Mouse (Mus musculus) thymus, postnatal 36 days (tissue): ENCODE measurements around the gene Mtfmt.

ENCODE experiments used
- DNase-seq, 2 experiments: peaks; one replicate each; pipeline ENCODE4 v3.0.0; 2022; ENCODE audit warnings: mixed read lengths in 2 of 2

The Mtfmt gene

GRCm38 (mm10) chr9:65428003-65428402 lies 7.6 kb upstream of the Mtfmt start:
- no peak for DNase-seq

DNA sequence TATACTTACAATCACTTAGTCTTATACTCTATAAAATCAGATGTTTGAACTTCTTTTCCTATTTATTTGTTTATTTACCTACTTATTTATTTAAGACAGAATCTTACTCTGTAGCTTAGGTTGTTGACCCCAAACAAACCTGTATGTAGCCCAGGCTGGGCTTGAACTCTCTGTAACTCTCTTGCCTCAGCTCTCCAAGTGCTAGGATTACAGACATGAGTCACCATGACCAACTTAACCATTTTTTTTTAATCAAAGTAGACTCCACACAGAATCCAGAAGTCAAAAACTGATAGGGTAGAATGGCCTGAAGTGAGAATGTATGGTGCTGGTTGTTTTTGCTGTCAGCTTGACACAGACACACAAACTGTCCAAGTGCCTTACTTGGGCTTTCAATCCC lies 5.2 kb upstream of the Mtfmt start:
- no peak for DNase-seq

DNA sequence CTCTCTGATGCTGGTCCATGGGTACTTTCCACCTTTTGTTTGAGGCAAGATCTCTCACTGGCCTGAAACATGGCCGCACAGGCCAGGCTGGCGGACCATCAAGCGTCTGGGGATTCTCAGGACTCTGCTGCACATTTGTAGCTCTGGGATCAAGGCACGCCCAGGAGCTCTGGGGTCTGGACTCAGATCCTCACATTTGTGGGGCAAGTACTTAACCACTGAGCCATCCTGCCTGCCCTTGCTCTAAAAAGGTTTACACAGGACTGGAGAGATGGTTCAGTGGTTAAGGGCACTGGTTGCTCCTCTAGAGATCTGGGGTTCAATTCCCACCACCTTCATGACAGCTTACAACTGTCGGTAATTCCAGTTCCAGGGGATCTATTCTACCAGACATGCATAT lies 4.7 kb upstream of the Mtfmt start:
- DNase-seq, result no peak

DNA sequence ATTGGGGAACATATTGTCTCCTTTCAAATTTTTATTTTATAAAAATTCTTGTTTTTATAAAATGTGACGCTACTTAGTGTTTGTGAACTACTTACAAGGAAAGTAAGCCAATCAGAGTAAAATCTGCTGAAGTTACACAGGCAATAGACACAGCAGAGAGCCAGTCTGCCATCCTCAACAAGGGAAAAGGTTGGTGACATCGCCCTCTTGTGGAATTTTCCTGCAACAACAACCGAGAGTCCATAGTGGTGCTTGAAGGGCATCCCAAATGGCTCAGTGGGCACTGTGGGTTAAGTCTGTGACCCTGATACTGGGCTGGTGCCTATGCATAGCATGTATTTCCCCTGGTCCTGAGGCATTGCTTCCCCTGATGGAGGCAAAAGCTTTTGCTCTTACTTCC lies 3.3 kb upstream of the Mtfmt start:
- DNase-seq, result peak; percentile 74 to 76

DNA sequence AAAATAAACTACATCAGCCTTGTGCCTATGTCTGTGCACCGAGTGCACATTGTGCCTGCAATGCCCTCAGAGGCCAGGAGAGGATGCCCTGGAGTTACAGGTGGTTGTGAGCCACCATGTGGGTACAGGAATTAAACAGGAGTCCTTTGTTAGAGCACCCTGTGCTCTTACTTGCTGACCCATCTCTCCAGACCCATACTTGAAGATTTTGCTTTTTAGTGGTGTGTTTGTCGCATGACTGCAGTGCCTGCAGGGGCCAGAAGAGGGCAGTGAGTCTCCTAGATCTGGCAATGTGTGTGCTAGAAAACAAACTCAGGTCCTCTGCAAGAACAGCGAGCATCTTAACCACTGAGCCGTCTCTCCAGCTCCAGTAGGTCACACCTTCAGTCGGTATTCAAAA lies 1.4 kb upstream of the Mtfmt start:
- DNase-seq, result peak; percentile 63 to 69

DNA sequence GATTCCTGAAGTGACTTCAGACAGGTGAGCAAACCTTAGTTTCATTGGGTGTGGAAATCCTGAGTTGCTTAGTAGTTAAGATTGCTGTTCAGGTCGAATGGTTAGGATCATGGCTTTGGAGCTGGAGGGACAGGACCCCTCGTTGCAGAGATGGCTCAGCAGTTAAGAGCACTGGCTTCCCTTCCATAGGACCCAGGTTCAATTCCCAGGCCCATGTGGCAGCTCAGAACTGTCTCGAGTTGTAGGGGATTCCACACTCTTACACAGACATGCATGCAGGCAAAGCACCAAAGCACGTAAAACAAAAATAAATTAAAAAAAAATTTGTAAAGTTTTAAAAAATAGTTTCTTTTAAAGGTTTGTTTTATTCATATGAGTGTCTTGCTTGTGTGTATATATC lies 371 bp upstream of the Mtfmt start:
- DNase-seq, result peak in 1 of 2 experiments; percentile 16

GRCm38 (mm10) chr9:65444692-65445091 lies 9.1 kb downstream of the Mtfmt start:
- DNase-seq, result no peak

GRCm38 (mm10) chr9:65447951-65448350 lies 12.4 kb downstream of the Mtfmt start:
- DNase-seq, result no peak

DNA sequence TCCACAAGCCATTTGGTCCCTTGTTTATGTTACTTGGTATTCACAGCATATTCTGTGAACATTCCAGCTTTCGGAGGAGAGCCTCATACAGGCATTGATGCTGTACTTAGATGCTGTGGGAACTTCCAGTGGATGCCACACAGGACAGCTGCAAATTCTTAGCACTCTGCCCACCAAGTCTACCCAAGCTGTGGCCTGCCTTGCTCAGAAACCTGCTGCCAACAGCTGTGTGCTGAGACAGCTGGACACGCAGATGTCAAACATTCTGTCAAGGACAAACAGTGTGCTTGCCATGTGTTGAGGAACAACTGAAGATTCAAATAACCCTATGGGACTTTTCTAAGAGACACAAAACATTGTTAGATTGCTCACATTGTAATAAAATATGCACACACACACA lies 23.4 kb downstream of the Mtfmt start:
- no peak for DNase-seq

DNA sequence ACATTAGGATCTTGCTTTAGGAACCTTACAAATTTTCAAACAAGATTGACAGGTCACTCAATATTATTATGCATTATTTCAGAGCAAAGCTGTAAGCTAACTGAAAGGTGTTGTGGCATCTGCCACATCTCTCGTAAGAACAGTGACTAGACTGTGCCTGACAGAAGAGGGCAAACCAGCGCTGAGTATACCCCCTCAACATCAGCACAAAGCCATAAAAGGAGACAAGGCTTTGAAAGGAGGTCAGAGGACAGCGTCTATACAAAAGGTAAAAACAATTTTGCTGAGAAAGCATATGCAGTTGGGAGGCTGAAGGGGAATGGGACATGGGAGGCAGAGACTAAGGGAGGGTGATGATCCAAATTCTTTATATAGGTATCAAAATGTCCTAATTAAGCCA lies 24.6 kb downstream of the Mtfmt start:
- no peak for DNase-seq

GRCm38 (mm10) chr9:65460732-65461442 lies 25.3 kb downstream of the Mtfmt start, which contains the start of gene Spg21:
Gene Spg21, plus strand, starts transcription at chr9:65460947.
- peak; percentile 96 to 98 for DNase-seq

DNA sequence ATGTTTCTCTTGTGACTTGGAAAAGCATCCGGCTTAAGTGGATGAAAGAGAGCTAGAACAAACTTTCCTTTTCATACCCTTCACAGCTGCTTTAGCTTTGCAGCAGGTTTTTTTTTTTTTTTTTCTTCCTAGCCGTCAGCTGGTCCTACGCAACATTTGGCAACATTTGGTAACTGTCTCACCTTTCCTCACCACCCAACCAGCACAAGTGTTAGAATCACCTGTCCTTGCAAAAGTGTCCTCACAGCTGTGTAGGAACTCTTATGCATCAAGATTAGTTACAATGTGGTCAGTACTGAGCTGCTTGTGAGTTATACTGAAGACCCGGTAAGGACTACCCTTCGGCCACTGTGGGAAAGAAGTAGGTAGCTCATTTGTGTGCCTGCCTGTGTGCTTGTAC lies 27.0 kb downstream of the Mtfmt start:
- DNase-seq, result no peak

- DNase-seq, result no peak
Observed at GRCm38 (mm10) chr9:65464161-65464560, 28.6 kb downstream of the Mtfmt start.

- no peak for DNase-seq
Observed at GRCm38 (mm10) chr9:65465241-65465640, 29.7 kb downstream of the Mtfmt start.

DNA sequence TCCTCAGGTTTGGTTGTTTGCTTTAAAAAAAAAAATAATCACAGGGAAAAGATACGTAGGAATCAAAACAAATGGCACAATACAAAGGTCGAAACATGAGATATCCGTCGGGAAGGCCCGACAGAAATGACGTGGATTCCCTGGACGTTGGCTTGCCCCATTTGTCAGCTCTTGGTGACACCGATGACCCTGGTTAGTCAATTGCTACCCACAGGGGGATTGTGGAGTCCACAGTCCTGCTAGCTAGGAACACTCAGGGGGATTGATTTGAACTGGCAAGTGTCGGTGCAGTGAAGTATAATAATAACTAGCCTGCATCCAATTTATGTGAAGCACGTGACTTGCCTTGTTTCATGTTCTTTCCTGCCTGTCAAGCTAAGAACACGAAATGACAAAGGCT lies 32.1 kb downstream of the Mtfmt start:
- DNase-seq, result no peak

- no peak for DNase-seq
Observed at GRCm38 (mm10) chr9:65472769-65473168, 37.2 kb downstream of the Mtfmt start.

DNA sequence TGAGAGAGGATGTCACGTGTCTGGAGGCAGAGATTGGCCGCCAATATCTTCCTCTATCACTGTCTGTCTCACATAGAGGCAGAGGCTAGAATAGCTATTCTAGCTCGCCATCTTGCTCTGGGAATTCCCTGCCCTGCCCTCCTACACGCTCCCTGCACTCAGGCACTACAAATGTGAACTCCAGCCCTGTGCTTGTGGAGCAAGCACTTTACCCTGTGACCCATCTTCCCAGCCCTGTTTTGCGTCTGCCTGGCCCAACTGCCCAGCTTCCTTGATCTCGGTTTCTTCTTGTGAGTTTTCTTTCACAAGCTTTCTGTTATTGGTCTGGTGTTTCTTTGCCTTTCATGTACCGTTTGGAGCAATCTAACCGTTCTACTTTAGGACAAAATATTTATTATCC lies 43.6 kb downstream of the Mtfmt start:
- DNase-seq, result no peak

DNA sequence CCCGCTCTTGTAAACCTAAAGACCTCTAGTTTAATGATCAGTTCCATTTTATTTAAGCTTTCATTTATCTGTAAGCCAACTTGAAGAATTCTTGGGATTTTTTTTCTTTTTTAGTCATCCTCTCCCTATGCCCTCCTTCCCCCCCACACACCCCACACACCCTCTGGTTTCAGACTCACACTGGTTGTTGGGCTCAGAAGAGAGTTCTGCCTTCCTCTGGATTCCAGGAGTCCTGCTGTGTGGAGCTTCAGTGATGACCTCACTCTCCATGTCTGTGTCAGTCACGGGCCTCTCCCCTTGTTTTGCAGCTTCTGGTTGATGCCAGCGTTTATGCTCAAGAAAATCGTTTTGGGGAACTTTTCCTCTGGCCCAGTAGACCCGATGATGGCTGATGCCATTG lies 44.5 kb downstream of the Mtfmt start:
- no peak for DNase-seq

- no peak for DNase-seq
Observed at GRCm38 (mm10) chr9:65491476-65491875, 55.9 kb downstream of the Mtfmt start.

- no peak for DNase-seq
Observed at GRCm38 (mm10) chr9:65492351-65492750, 56.8 kb downstream of the Mtfmt start.

- no peak for DNase-seq
Observed at GRCm38 (mm10) chr9:65492851-65493250, 57.3 kb downstream of the Mtfmt start.

DNA sequence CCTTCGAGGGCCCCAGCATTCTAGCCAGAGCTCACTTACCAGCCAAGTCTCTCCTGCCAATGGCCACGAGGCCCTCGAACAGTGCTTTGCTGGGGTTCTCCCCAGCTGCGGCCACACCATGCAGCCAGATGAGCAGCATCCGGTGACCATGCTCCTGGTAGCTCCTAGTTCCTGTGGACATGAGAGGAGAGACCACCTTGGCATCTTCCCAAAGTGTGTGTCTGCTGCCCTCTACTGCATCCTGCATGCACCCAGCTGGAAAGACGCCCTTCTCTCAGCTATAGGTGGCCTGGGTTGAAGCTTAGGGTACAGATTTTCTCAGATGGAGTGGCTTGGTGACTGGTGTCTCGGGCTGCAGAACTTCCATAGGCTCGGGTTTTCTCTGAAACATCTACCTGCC lies 66.6 kb downstream of the Mtfmt start:
- no peak for DNase-seq
